Mouse (Mus musculus) ovary, adult 2 months (tissue): Measurements from ENCODE around the gene Rab38. TPM values are rescaled to one million over a fixed set of nuclear protein-coding genes. Genes with fewer than 3 reads are reported as not detected.

Experiments used
- polyA plus RNA-seq: library from polyadenylated mRNA; depleted of rRNA; stranded (reverse); fragments of >200 nt; gene quantifications from 2 replicates; pipeline ENCODE4 v1.2.3, GENCODE M21; 2012; rRNA removed

The Rab38 gene
- 2.8 and 3.1 TPM in 2 replicates for polyA plus RNA-seq

GRCm38 (mm10) chr7:88429786-88430691 lies at the start of gene Rab38:
Gene Rab38, plus strand, starts transcription at chr7:88430273.

Other genes starting within 250 kb of the Rab38 start
- 57.2 and 87.2 TPM in 2 replicates for gene Ctsc, start 152.2 kb upstream of the Rab38 start, polyA plus RNA-seq